Mouse (Mus musculus) midbrain, embryonic 12.5 days (tissue): ENCODE measurements around the gene Exog. TPM values are rescaled to one million over a fixed set of nuclear protein-coding genes. Genes with fewer than 3 reads are reported as not detected.

Experiments used
- ATAC-seq: fragments of 200-750 bp; cut with Nextera tagmentation; 2 replicates; pipeline ENCODE4 v1.8.0; 2017; ENCODE audit warnings: low read depth, moderate TSS enrichment, moderate library complexity; ENCODE audit not compliant: low FRiP score
- H3K27ac ChIP-seq: fragments of 300-500 bp; sonication (generic); replicated peaks from 2 replicates; pipeline ENCODE4 v1.5.1; 2016; ENCODE audit warnings: mild to moderate bottlenecking
- H3K27me3 ChIP-seq: fragments of 300-500 bp; sonication (generic); 2 replicates; pipeline ENCODE4 v1.6.1; 2016; ENCODE audit warnings: mild to moderate bottlenecking
- H3K36me3 ChIP-seq: fragments of 300-500 bp; sonication (generic); 2 replicates; pipeline ENCODE4 v1.6.1; 2016
- H3K4me1 ChIP-seq: fragments of 300-500 bp; sonication (generic); 2 replicates; pipeline ENCODE4 v1.6.1; 2016
- H3K4me2 ChIP-seq: fragments of 300-500 bp; sonication (generic); replicated peaks from 2 replicates; pipeline ENCODE4 v1.6.1; 2016; ENCODE audit warnings: mild to moderate bottlenecking, moderate library complexity
- H3K4me3 ChIP-seq: fragments of 300-500 bp; sonication (generic); 2 replicates; pipeline ENCODE4 v1.5.1; 2016; ENCODE audit warnings: mild to moderate bottlenecking
- H3K9ac ChIP-seq: fragments of 300-500 bp; sonication (generic); replicated peaks from 2 replicates; pipeline ENCODE4 v1.6.1; 2016; ENCODE audit warnings: mild to moderate bottlenecking, moderate library complexity
- H3K9me3 ChIP-seq: fragments of 300-500 bp; sonication (generic); 2 replicates; pipeline ENCODE4 v1.6.1; 2016; ENCODE audit warnings: mild to moderate bottlenecking
- WGBS: fragments of 180-500 bp; shearing (Covaris S2); methylation state at CpG from one replicate; pipeline ENCODE4 v1.1.7; 2016; 5-methylcytosine and 5-hydroxymethylcytosine counted together
- polyA plus RNA-seq: library from polyadenylated mRNA; unstranded; fragments of >200 nt; fragmentation: Nextera tagmentation; extraction: Ambion mirVana; gene quantifications from 2 replicates; pipeline ENCODE4 v1.2.1, GENCODE M21; 2016

The Exog gene
- polyA plus RNA-seq: 38.1 and 45.1 TPM in 2 replicates

GRCm38 (mm10) chr9:119444738-119445429 lies at the start of gene Exog:
Gene Exog, plus strand, starts transcription at chr9:119444943.
- peak within 1 kb of the TSS; percentile 90 for H3K9ac ChIP-seq
- peak; percentile 93 for ATAC-seq
- H3K27me3 ChIP-seq: no peaks in the 10 kb centered on the region
- WGBS: under 1% methylated on average over 52 of the region's 52 CpGs
- peak within 1 kb of the TSS; percentile 93 for H3K4me2 ChIP-seq
- peak within 1 kb of the TSS; percentile 77 for H3K27ac ChIP-seq
- peaks cover 13% of the 10 kb centered on the region for H3K4me1 ChIP-seq
- peak within 1 kb of the TSS; percentile 92 for H3K4me3 ChIP-seq
- peaks cover 40% of the 10 kb centered on the region for H3K36me3 ChIP-seq
- no peaks in the 10 kb centered on the region for H3K9me3 ChIP-seq

- Histone ChIP-seq H3K4me1 (peaks cover 35% of the 10 kb centered on the region), H3K4me2 (peak overlapping the region; percentile 87), H3K9ac (peak overlapping the region; percentile 100), H3K27me3 (no peaks in the 10 kb centered on the region), H3K4me3 (peak overlapping the region; percentile 98), H3K27ac (peak overlapping the region; percentile 99), H3K36me3 (0 out of 2 replicates have a peak, but pooled peaks cover 7% of the 10 kb centered on the region), H3K9me3 (no peaks in the 10 kb centered on the region)
- WGBS: 5% methylated on average over 7 of the region's 7 CpGs
- peak; percentile 14; the same call in 1 of the 2 replicates for ATAC-seq
These were observed 43.4 kb upstream of the Exog start for GRCm38 (mm10) chr9:119401351-119401750.

- 0% methylated on average over 23 of the region's 32 CpGs for WGBS
These were observed 42.9 kb upstream of the Exog start, which contains the start of gene Acvr2b for GRCm38 (mm10) chr9:119401801-119402214. Gene Acvr2b, plus strand, starts transcription at chr9:119402118.

GRCm38 (mm10) chr9:119402253-119403235 lies 42.2 kb upstream of the Exog start:
- peak overlapping the region; percentile 100 for H3K9ac ChIP-seq
- peaks cover 36% of the 10 kb centered on the region for H3K4me1 ChIP-seq
- peak overlapping the region; percentile 87 for H3K4me2 ChIP-seq
- H3K27ac ChIP-seq: peak overlapping the region; percentile 99
- H3K27me3 ChIP-seq: no peaks in the 10 kb centered on the region
- no peaks in the 10 kb centered on the region for H3K9me3 ChIP-seq
- ATAC-seq: peak; percentile 3
- H3K4me3 ChIP-seq: peak overlapping the region; percentile 98
- under 1% methylated on average over 119 of the region's 127 CpGs for WGBS
- H3K36me3 ChIP-seq: peaks cover 14% of the 10 kb centered on the region; the same call in 1 of the 2 replicates

More at GRCm38 (mm10) chr9:119401801-119402214, 42.9 kb upstream of the Exog start, which contains the start of gene Acvr2b:
- no peaks in the 10 kb centered on the region for H3K27me3 ChIP-seq
- peak within 1 kb of the TSS; percentile 99 for H3K27ac ChIP-seq
- H3K4me2 ChIP-seq: peak within 1 kb of the TSS; percentile 87
- peak; percentile 95 for ATAC-seq
- peak within 1 kb of the TSS; percentile 100 for H3K9ac ChIP-seq
- no peaks in the 10 kb centered on the region for H3K9me3 ChIP-seq
- peaks cover 36% of the 10 kb centered on the region for H3K4me1 ChIP-seq
- H3K4me3 ChIP-seq: peak within 1 kb of the TSS; percentile 98
- 0 out of 2 replicates have a peak, but pooled peaks cover 8% of the 10 kb centered on the region for H3K36me3 ChIP-seq

- H3K9me3 ChIP-seq: no peaks in the 10 kb centered on the region
- peaks cover 42% of the 10 kb centered on the region for H3K4me1 ChIP-seq
- no peaks in the 10 kb centered on the region for H3K27me3 ChIP-seq
- peak overlapping the region; percentile 87 for H3K4me2 ChIP-seq
- H3K9ac ChIP-seq: peak overlapping the region; percentile 100
- WGBS: 0% methylated on average over 26 of the region's 26 CpGs
- H3K27ac ChIP-seq: peak overlapping the region; percentile 99
- ATAC-seq: peak; percentile 70
- peak overlapping the region; percentile 98 for H3K4me3 ChIP-seq
- peaks cover 21% of the 10 kb centered on the region; the same call in 1 of the 2 replicates for H3K36me3 ChIP-seq
These were observed 41.5 kb upstream of the Exog start for GRCm38 (mm10) chr9:119403236-119403641.

- 71% methylated on average over 5 of the region's 5 CpGs for WGBS
- Histone ChIP-seq H3K27me3 (no peaks in the 10 kb centered on the region), H3K9me3 (no peaks in the 10 kb centered on the region), H3K27ac (no peak overlapping the region), H3K9ac (peak overlapping the region; percentile 100), H3K36me3 (peaks cover 28% of the 10 kb centered on the region; the same call in 1 of the 2 replicates), H3K4me1 (peaks cover 47% of the 10 kb centered on the region), H3K4me3 (peak overlapping the region; percentile 98), H3K4me2 (peak overlapping the region; percentile 87)
- ATAC-seq: no peak
These were observed 40.7 kb upstream of the Exog start for GRCm38 (mm10) chr9:119404090-119404489.

GRCm38 (mm10) chr9:119407884-119408283 lies 36.9 kb upstream of the Exog start:
- no peak overlapping the region for H3K27ac ChIP-seq
- 87% methylated on average over 15 of the region's 15 CpGs for WGBS
- no peak overlapping the region for H3K4me2 ChIP-seq
- no peak for ATAC-seq
- no peak overlapping the region for H3K4me3 ChIP-seq
- peaks cover 39% of the 10 kb centered on the region for H3K4me1 ChIP-seq
- 0 out of 2 replicates have a peak, but pooled peaks cover 10% of the 10 kb centered on the region for H3K9me3 ChIP-seq
- no peak overlapping the region for H3K9ac ChIP-seq
- H3K36me3 ChIP-seq: peaks cover 53% of the 10 kb centered on the region
- no peaks in the 10 kb centered on the region for H3K27me3 ChIP-seq

- H3K27me3 ChIP-seq: no peaks in the 10 kb centered on the region
- peaks cover 57% of the 10 kb centered on the region for H3K36me3 ChIP-seq
- no peak overlapping the region for H3K9ac ChIP-seq
- H3K4me3 ChIP-seq: no peak overlapping the region
- H3K4me2 ChIP-seq: no peak overlapping the region
- H3K4me1 ChIP-seq: peaks cover 34% of the 10 kb centered on the region
- 0 out of 2 replicates have a peak, but pooled peaks cover 13% of the 10 kb centered on the region for H3K9me3 ChIP-seq
- 0 out of 2 replicates have a peak overlapping the region, but pooled peaks have one; percentile 26 for H3K27ac ChIP-seq
- ATAC-seq: no peak
- WGBS: 85% methylated on average over 11 of the region's 11 CpGs
These were observed 35.7 kb upstream of the Exog start for GRCm38 (mm10) chr9:119408898-119409664.

GRCm38 (mm10) chr9:119409864-119410263 lies 34.9 kb upstream of the Exog start:
- H3K4me3 ChIP-seq: no peak overlapping the region
- 89% methylated on average over 5 of the region's 5 CpGs for WGBS
- H3K27ac ChIP-seq: no peak overlapping the region
- ATAC-seq: no peak
- no peak overlapping the region for H3K4me2 ChIP-seq
- peaks cover 26% of the 10 kb centered on the region for H3K4me1 ChIP-seq
- H3K36me3 ChIP-seq: peaks cover 57% of the 10 kb centered on the region
- H3K9me3 ChIP-seq: 0 out of 2 replicates have a peak, but pooled peaks cover 13% of the 10 kb centered on the region
- H3K9ac ChIP-seq: no peak overlapping the region
- no peaks in the 10 kb centered on the region for H3K27me3 ChIP-seq

GRCm38 (mm10) chr9:119418025-119418424 lies 26.7 kb upstream of the Exog start:
- Histone ChIP-seq H3K4me1 (peaks cover 16% of the 10 kb centered on the region), H3K4me3 (no peak overlapping the region), H3K9me3 (0 out of 2 replicates have a peak, but pooled peaks cover 3% of the 10 kb centered on the region), H3K9ac (no peak overlapping the region), H3K27ac (0 out of 2 replicates have a peak overlapping the region, but pooled peaks have one; percentile 35), H3K4me2 (no peak overlapping the region), H3K36me3 (peaks cover 3% of the 10 kb centered on the region), H3K27me3 (no peaks in the 10 kb centered on the region)
- no peak for ATAC-seq
- 86% methylated on average over 18 of the region's 18 CpGs for whole genome bisulfite sequencing
